Mouse (Mus musculus): ENCODE measurements at regions not wholly inside any gene's neighbourhood (a gene's known extent, or its start where the extent isn't known, plus 50 kb on each side); places are given as distances from the start of the nearest gene placed in this dataset.
"Not testable (repeated sequence)": the region's sequence is repeated elsewhere in the genome, so short reads cannot be mapped to it uniquely, and the experiment has no call there.

GRCm38 (mm10) chr3:8310379-8311128 is 1299.3 kb downstream of the Zfp704 start:
- ATAC-seq (replicated peaks; ENCODE audit: poor library complexity, severe bottlenecking), result no peak

- no peak for ATAC-seq (replicated peaks; ENCODE audit: poor library complexity, severe bottlenecking)
Observed at GRCm38 (mm10) chr3:8307296-8307695, 1302.6 kb downstream of the Zfp704 start.

GRCm38 (mm10) chr3:8304784-8305183 is 1305.1 kb downstream of the Zfp704 start:
- ATAC-seq (replicated peaks; ENCODE audit: poor library complexity, severe bottlenecking), result no peak

GRCm38 (mm10) chr3:8293036-8293435 is 1316.8 kb downstream of the Zfp704 start:
- ATAC-seq (replicated peaks; ENCODE audit: poor library complexity, severe bottlenecking), result no peak

GRCm38 (mm10) chr3:8289558-8289957 is 1320.3 kb downstream of the Zfp704 start:
- ATAC-seq (replicated peaks; ENCODE audit: poor library complexity, severe bottlenecking), result no peak

GRCm38 (mm10) chr3:8288437-8288836 is 1321.4 kb downstream of the Zfp704 start:
- no peak for ATAC-seq (replicated peaks; ENCODE audit: poor library complexity, severe bottlenecking)

- ATAC-seq (replicated peaks; ENCODE audit: poor library complexity, severe bottlenecking), result no peak
Observed at GRCm38 (mm10) chr3:8284655-8285428, 1325.0 kb downstream of the Zfp704 start.

- no peak for ATAC-seq (replicated peaks; ENCODE audit: poor library complexity, severe bottlenecking)
Observed at GRCm38 (mm10) chr3:8282411-8282810, 1327.5 kb downstream of the Zfp704 start.

- no peak for ATAC-seq (replicated peaks; ENCODE audit: poor library complexity, severe bottlenecking)
Observed at GRCm38 (mm10) chr3:8276661-8277060, 1333.2 kb downstream of the Zfp704 start.

- ATAC-seq (replicated peaks; ENCODE audit: poor library complexity, severe bottlenecking), result no peak
Observed at GRCm38 (mm10) chr3:8270935-8271298, 1339.0 kb downstream of the Zfp704 start.

GRCm38 (mm10) chr3:8270009-8270934 is 1339.6 kb downstream of the Zfp704 start:
- ATAC-seq (replicated peaks; ENCODE audit: poor library complexity, severe bottlenecking), result no peak

GRCm38 (mm10) chr3:8265783-8266182 is 1344.1 kb downstream of the Zfp704 start:
- ATAC-seq (replicated peaks; ENCODE audit: poor library complexity, severe bottlenecking), result no peak

GRCm38 (mm10) chr3:8264366-8265033 is 1345.4 kb downstream of the Zfp704 start:
- no peak for ATAC-seq (replicated peaks; ENCODE audit: poor library complexity, severe bottlenecking)

GRCm38 (mm10) chr3:8257293-8257692 is 1352.6 kb downstream of the Zfp704 start:
- no peak for ATAC-seq (replicated peaks; ENCODE audit: poor library complexity, severe bottlenecking)

- no peak for ATAC-seq (replicated peaks; ENCODE audit: poor library complexity, severe bottlenecking)
Observed at GRCm38 (mm10) chr3:8252311-8252710, 1357.6 kb downstream of the Zfp704 start.

- no peak for ATAC-seq (replicated peaks; ENCODE audit: poor library complexity, severe bottlenecking)
Observed at GRCm38 (mm10) chr3:8248911-8249310, 1361.0 kb downstream of the Zfp704 start.

- ATAC-seq (replicated peaks; ENCODE audit: poor library complexity, severe bottlenecking), result not testable (repeated sequence)
Observed at GRCm38 (mm10) chr3:8245822-8246221, 1364.1 kb downstream of the Zfp704 start.

GRCm38 (mm10) chr3:8245195-8245789 is 1364.6 kb downstream of the Zfp704 start:
- peak; percentile 86 for ATAC-seq (replicated peaks; ENCODE audit: poor library complexity, severe bottlenecking)

GRCm38 (mm10) chr3:8244526-8245194 is 1365.2 kb downstream of the Zfp704 start:
- not testable (repeated sequence) for ATAC-seq (replicated peaks; ENCODE audit: poor library complexity, severe bottlenecking)
